Mouse (Mus musculus) central nervous system, embryonic 14 days (tissue): ENCODE data around the gene Vps33b. TPM values are rescaled to one million over a fixed set of nuclear protein-coding genes. Genes with fewer than 3 reads are reported as not detected.

ENCODE experiments used
- polyA plus RNA-seq: library from polyadenylated mRNA; depleted of rRNA; stranded (reverse); fragments of >200 nt; gene quantifications from 2 replicates; pipeline ENCODE4 v1.2.3, GENCODE M21; 2012; rRNA removed

Vps33b gene
- polyA plus RNA-seq, result 27.7 and 32.5 TPM in 2 replicates

GRCm38 (mm10) chr7:80268897-80269750, at the start of gene Vps33b:
TSS of gene Vps33b (plus strand) at chr7:80269649.

GRCm38 (mm10) chr7:80232489-80233029, 36.9 kb upstream of the Vps33b start, which contains the start of the genes Cib1 and Gdpgp1:
TSS of gene Cib1 (minus strand) at chr7:80232813.
TSS of gene Gdpgp1 (plus strand) at chr7:80232865.

GRCm38 (mm10) chr7:80246148-80246721, 23.2 kb upstream of the Vps33b start, which contains the start of gene Ttll13:
TSS of gene Ttll13 (plus strand) at chr7:80246376.

GRCm38 (mm10) chr7:80260625-80261371, 8.7 kb upstream of the Vps33b start, which contains the start of gene Ngrn:
TSS of gene Ngrn (plus strand) at chr7:80261215.

GRCm38 (mm10) chr7:80294062-80294763, 24.8 kb downstream of the Vps33b start, which contains the start of gene Prc1:
TSS of gene Prc1 (plus strand) at chr7:80294450.

GRCm38 (mm10) chr7:80324043-80324815, 54.8 kb downstream of the Vps33b start, which contains the start of gene Rccd1:
TSS of gene Rccd1 (minus strand) at chr7:80324454.

GRCm38 (mm10) chr7:80340793-80341192, 71.3 kb downstream of the Vps33b start, which contains the start of gene Unc45a:
TSS of gene Unc45a (minus strand) at chr7:80341005.

Other genes starting within 250 kb of the Vps33b start
- gene Zfp710, start 244.8 kb upstream of the Vps33b start, polyA plus RNA-seq, result 29.2 and 30.0 TPM in 2 replicates
- 287 and 310 TPM in 2 replicates for gene Idh2, start 154.3 kb upstream of the Vps33b start, polyA plus RNA-seq
- gene Sema4b, start 82.8 kb upstream of the Vps33b start, polyA plus RNA-seq, result 13.4 and 14.3 TPM in 2 replicates
- 29.5 and 31.9 TPM in 2 replicates for gene Cib1, start 36.8 kb upstream of the Vps33b start, polyA plus RNA-seq
- 2.1 and 2.2 TPM in 2 replicates for gene Gdpgp1, start 36.8 kb upstream of the Vps33b start, polyA plus RNA-seq
- 0.86 and 0.93 TPM in 2 replicates for gene Ttll13, start 23.3 kb upstream of the Vps33b start, polyA plus RNA-seq
- gene Ngrn, start 8.4 kb upstream of the Vps33b start, polyA plus RNA-seq, result 55.8 and 56.9 TPM in 2 replicates
- gene Prc1, start 24.8 kb downstream of the Vps33b start, polyA plus RNA-seq, result 47.2 and 66.5 TPM in 2 replicates
- gene Rccd1, start 54.8 kb downstream of the Vps33b start, polyA plus RNA-seq, result 34.8 and 36.3 TPM in 2 replicates
- gene Unc45a, start 71.4 kb downstream of the Vps33b start, polyA plus RNA-seq, result 75.7 and 80.0 TPM in 2 replicates
- gene Hddc3, start 73.5 kb downstream of the Vps33b start, polyA plus RNA-seq, result 49.9 and 58.1 TPM in 2 replicates
- gene Man2a2, start 101.7 kb downstream of the Vps33b start, polyA plus RNA-seq, result 63.5 and 65.8 TPM in 2 replicates
- 7.8 and 13.0 TPM in 2 replicates for gene Fes, start 118.3 kb downstream of the Vps33b start, polyA plus RNA-seq
- gene Furin, start 135.8 kb downstream of the Vps33b start, polyA plus RNA-seq, result 16.3 and 23.1 TPM in 2 replicates